Mouse (Mus musculus): ENCODE measurements at regions not wholly inside any gene's neighbourhood (a gene's known extent, or its start where the extent isn't known, plus 50 kb on each side); places are given as distances from the start of the nearest gene placed in this dataset.
A peak's percentile ranks its signal among the peaks of the same experiment; 100 is the strongest.

DNA sequence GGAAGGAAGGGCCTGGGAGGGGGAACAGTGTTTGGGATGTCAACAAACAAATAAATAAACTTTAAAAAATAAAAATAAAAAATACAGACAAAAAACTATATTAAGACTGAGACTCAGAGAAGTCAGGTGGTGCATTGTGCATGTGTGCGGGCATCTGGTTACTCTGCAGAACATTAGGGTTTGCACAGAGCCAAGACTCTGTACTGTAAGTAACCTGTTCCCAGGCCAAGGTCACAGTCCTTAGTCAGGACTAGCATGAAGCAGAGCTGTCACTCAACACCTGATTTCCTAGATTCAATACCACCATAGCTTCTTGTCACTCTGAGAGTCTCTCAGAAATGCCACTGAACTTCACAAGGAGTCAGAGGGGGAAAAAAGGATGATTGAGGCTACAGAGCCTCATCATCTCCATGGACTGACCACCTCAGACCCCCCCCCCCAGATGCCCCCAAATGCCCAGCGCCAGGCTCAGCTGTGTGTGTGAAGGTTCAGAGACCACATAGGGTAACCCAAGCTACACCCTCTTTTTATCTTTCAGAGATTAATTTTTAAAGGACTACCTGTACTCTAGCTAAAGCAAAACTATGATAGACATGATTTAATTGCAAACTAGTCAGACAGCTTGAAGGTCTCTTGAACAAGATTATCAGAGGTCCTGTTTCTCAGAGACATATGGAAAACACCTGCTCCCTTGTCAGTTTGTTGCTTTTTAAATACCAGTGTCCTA, 106.2 kb upstream of the Nfe2l3 start:
- Histone ChIP-seq H3K27ac (ENCODE audit: low read length) (no peak overlapping the region), H3K9ac (replicated peaks; ENCODE audit: low read depth) (no peak overlapping the region), H3K9me3 (ENCODE audit: low read length) (no peaks in the 10 kb centered on the region), H3K4me3 (ENCODE audit: low read depth, low read length) (no peak overlapping the region), H3K4me2 (replicated peaks; ENCODE audit: low read depth, low read length) (no peak overlapping the region), H3K36me3 (ENCODE audit: insufficient read depth, low read length) (no peaks in the 10 kb centered on the region), H3K4me1 (ENCODE audit: insufficient read depth, low read depth, low read length) (no peaks in the 10 kb centered on the region), H3K27me3 (replicated peaks; ENCODE audit: insufficient read depth, low read length) (no peaks in the 10 kb centered on the region)
- ATAC-seq (no peak), DNase-seq (ENCODE audit: low spot score) (no peak)
- 76% methylated on average over 2 of the region's 2 CpGs for WGBS
- no peak for TF ChIP-seq EP300 (IDR thresholded peaks at IDR 0.05)
- no peak for TF ChIP-seq CTCF (IDR thresholded peaks at IDR 0.05)

DNA sequence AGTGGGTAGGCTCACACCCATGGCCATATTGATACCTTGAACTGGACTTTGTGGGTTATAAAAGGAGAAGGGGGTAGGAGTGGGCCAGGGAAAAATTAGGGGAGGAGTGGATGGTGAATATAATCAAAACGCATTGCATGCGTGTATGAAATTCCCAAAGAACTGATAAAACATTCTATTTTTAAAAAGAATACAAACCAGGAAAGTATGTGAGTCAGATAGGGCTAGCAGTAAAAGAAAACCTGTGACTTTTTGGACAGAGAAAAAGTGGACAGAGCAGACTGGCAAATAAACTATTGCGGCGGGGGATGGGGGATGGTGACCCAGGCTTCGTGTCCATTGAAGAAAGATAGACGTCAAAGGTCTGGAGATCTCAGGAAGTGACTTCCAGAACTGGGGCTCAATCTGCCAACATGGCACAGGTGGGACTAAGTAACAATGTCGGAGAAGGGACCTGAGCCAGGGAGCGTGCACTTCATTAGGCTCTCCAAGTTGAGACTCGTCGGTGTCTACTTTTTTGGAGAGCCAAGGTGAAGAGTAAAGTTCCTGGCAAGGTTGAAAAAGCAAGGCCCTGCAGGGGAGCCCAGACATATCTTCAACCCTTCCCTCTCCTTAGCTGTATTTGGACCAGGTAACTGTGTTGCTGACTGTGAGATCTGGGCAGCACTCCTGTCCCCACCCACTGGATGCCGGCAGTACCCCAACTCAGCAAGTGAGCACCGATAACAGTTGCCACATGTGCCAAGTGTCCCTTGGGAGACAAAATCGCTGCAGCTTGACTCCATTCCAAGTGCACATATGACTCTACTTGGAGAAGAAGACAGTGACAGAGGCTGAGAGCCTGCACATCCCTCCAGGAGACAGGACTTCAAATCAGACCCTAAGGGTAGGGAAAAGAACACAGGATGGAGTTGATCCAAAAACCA, 103.1 kb upstream of the Nfe2l3 start:
- no peak overlapping the region for H3K4me3 ChIP-seq (ENCODE audit: low read depth, low read length)
- H3K4me2 ChIP-seq (replicated peaks; ENCODE audit: low read depth, low read length), result no peak overlapping the region
- WGBS, result 77% methylated on average over 13 of the region's 13 CpGs
- no peak for ATAC-seq
- no peak for DNase-seq (ENCODE audit: low spot score)
- TF ChIP-seq CTCF (IDR thresholded peaks at IDR 0.05) (no peak), EP300 (IDR thresholded peaks at IDR 0.05) (no peak)
- no peaks in the 10 kb centered on the region; the same call in 1 of the 2 replicates for H3K4me1 ChIP-seq (ENCODE audit: insufficient read depth, low read depth, low read length)
- H3K9me3 ChIP-seq (ENCODE audit: low read length), result no peaks in the 10 kb centered on the region
- no peaks in the 10 kb centered on the region for H3K27me3 ChIP-seq (replicated peaks; ENCODE audit: insufficient read depth, low read length)
- no peak overlapping the region for H3K27ac ChIP-seq (ENCODE audit: low read length)
- H3K36me3 ChIP-seq (ENCODE audit: insufficient read depth, low read length), result no peaks in the 10 kb centered on the region
- no peak overlapping the region for H3K9ac ChIP-seq (replicated peaks; ENCODE audit: low read depth)

DNA sequence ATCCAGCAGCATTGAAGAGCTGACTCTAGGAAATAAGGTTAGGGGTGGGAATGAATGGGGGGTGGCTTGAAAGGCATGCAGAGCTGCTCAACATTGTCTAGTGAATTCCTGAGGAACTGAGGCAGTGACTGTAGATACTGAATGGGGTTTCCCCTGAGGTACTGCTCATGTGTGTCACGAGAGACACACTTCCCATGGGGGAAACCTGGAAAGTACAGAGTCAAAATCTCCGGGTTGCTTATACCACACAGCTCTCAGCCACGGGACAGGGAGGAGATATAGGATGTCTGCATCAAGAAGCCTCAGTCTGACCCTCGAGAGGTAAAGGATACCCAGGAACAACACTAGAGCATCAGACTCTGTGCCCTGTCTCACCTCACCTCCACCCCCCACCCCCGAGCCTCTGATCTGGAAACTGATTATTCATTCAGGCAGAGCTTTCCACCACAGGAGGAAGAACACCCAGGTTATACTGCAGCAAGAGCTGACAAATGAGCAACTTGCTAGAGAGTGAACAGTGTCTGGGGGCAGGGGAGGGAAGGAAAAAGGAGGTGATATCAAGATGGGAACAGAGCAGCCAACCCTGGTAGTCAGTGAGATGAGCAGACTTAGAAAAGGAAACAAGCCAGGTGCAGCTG, 102.3 kb upstream of the Nfe2l3 start:
- Histone ChIP-seq H3K4me3 (ENCODE audit: low read depth, low read length) (no peak overlapping the region), H3K9me3 (ENCODE audit: low read length) (no peaks in the 10 kb centered on the region), H3K9ac (replicated peaks; ENCODE audit: low read depth) (no peak overlapping the region), H3K27me3 (replicated peaks; ENCODE audit: insufficient read depth, low read length) (no peaks in the 10 kb centered on the region), H3K36me3 (ENCODE audit: insufficient read depth, low read length) (no peaks in the 10 kb centered on the region), H3K4me1 (ENCODE audit: insufficient read depth, low read depth, low read length) (no peaks in the 10 kb centered on the region; the same call in 1 of the 2 replicates), H3K4me2 (replicated peaks; ENCODE audit: low read depth, low read length) (no peak overlapping the region), H3K27ac (ENCODE audit: low read length) (no peak overlapping the region)
- ATAC-seq (no peak), DNase-seq (ENCODE audit: low spot score) (no peak)
- 56% methylated on average over 5 of the region's 5 CpGs for WGBS
- no peak for TF ChIP-seq EP300 (IDR thresholded peaks at IDR 0.05)
- TF ChIP-seq CTCF (IDR thresholded peaks at IDR 0.05), result no peak

DNA sequence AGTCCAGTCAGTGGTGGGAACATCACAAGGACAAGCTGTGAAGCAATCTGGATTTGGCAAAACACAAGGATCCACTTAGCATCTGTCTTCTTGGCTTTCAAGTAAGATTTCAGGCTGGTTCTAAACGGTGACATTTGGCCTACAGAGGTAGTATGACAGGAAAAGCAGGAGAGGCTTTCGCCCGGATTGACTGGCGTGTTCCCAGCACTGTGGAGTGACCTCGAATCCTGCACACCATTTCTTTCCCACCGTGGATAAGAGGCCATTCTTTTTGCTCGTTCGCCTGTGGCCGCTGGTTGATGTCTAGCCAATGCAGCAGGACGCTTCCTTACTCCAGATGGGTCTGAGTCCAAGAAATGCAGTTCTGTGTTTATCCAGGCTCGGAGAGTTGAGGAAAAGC, 99.6 kb upstream of the Nfe2l3 start:
- H3K4me3 ChIP-seq (ENCODE audit: low read depth, low read length), result no peak overlapping the region
- ATAC-seq (no peak; the same call in 1 of the 2 replicates), DNase-seq (ENCODE audit: low spot score) (peak; percentile 37)
- no peaks in the 10 kb centered on the region for H3K9me3 ChIP-seq (ENCODE audit: low read length)
- H3K4me1 ChIP-seq (ENCODE audit: insufficient read depth, low read depth, low read length), result no peaks in the 10 kb centered on the region; the same call in 1 of the 2 replicates
- H3K27me3 ChIP-seq (replicated peaks; ENCODE audit: insufficient read depth, low read length), result no peaks in the 10 kb centered on the region
- no peak overlapping the region for H3K9ac ChIP-seq (replicated peaks; ENCODE audit: low read depth)
- H3K27ac ChIP-seq (ENCODE audit: low read length), result no peak overlapping the region
- 57% methylated on average over 11 of the region's 11 CpGs for WGBS
- no peak for TF ChIP-seq CTCF (IDR thresholded peaks at IDR 0.05)
- TF ChIP-seq EP300 (IDR thresholded peaks at IDR 0.05), result no peak
- H3K36me3 ChIP-seq (ENCODE audit: insufficient read depth, low read length), result no peaks in the 10 kb centered on the region
- H3K4me2 ChIP-seq (replicated peaks; ENCODE audit: low read depth, low read length), result 0 out of 2 replicates have a peak overlapping the region, but pooled peaks have one; percentile 11

DNA sequence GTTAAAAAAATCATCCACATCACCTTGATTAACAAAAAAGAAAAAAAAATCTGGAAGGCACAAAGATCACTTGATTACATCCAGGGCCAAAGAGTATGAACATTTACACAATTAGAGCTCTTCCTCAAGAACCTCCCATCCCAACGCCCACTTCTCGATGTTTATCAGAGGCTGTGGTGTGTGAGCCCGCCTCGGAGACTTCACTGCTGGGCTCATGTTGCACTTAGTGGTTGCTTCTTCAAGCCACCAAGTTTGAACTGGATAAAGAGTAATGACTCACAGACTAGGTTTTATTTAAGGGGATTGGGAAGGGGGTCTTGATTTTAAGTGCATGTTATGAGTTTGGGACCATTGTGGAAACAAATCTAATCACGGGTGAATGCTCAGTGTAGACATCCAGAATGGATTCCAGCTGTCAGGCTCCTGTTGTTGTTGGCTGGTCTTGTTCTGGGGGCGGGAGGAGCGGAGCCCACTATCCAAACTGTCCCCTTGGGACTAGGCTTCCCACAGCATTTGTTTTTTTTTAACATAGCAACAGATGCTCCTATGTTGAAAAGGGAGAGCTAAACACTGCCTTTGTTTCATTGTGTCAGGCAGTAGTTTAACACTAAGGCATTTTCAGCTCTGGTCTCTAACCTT, 98.6 kb upstream of the Nfe2l3 start:
- Histone ChIP-seq H3K4me1 (ENCODE audit: insufficient read depth, low read depth, low read length) (no peaks in the 10 kb centered on the region; the same call in 1 of the 2 replicates), H3K4me3 (ENCODE audit: low read depth, low read length) (no peak overlapping the region), H3K27ac (ENCODE audit: low read length) (no peak overlapping the region), H3K9ac (replicated peaks; ENCODE audit: low read depth) (no peak overlapping the region), H3K36me3 (ENCODE audit: insufficient read depth, low read length) (no peaks in the 10 kb centered on the region), H3K9me3 (ENCODE audit: low read length) (no peaks in the 10 kb centered on the region), H3K4me2 (replicated peaks; ENCODE audit: low read depth, low read length) (no peak overlapping the region), H3K27me3 (replicated peaks; ENCODE audit: insufficient read depth, low read length) (no peaks in the 10 kb centered on the region)
- DNase-seq (ENCODE audit: low spot score) (peak; percentile 25), ATAC-seq (peak; percentile 44)
- 43% methylated on average over 7 of the region's 7 CpGs for WGBS
- TF ChIP-seq CTCF (IDR thresholded peaks at IDR 0.05) (no peak), EP300 (IDR thresholded peaks at IDR 0.05) (no peak)

Data from lung, postnatal 0 days (tissue).